Comparison of ENCODE assay signal across 9 mouse cellular contexts in the genomic region with DNA sequence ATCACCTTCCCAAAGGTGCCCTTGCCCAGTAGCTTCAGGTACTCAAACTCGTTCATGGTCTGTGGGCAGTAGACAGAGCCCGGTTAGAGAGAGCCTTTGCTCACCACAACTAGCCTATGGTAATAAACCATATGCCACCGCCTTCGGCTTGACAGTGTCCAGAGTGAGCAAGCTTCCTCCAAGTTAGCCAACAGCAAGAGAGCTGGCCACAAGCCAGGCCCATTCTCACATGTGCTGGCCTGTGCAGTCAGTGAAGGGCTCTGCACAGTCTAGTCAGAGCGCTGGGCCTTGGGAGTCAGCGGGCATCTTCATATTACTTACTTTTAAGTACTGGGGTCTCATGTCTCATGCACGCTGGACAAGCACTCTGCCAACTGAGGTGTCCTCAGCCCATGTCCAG.
A peak's percentile ranks its signal among the peaks of the same experiment; 100 is the strongest.
DNase-seq lines count a peak whose midpoint lies in the region; ATAC-seq lines count a peak whose summit lies in the region.
"Had no signal": no experiment of that assay in that cellular context is flagged by ENCODE, and none has a peak within 500 bp of the region (broad histone marks: within the 10 kb centered on the region; RNA-seq: fewer than 3 reads in every experiment).

No protein-coding gene starts in this region.

- DNase-seq in frontal cortex, postnatal 10 days (ENCODE audit: low spot score in 2 of 2), result no peak
- DNase-seq in kidney, postnatal 25 days, result peak; percentile 49 to 52
- no peak for DNase-seq in kidney, adult 18-20 months
- peak; percentile 49 for DNase-seq in MN1 (ENCODE audit: low spot score)
- DNase-seq in cerebellum, adult 18-20 months, result peak; percentile 79
- DNase-seq in spleen, adult 18-20 months, result no peak
- DNase-seq in urinary bladder, adult 18-20 months (ENCODE audit: low spot score in 2 of 2), result no peak

- ATAC-seq in frontal cortex, adult (ENCODE audit: low TSS enrichment), result peak; percentile 12; the same call in 1 of the 2 replicates
- ATAC-seq: CD4-positive, CD25-positive, alpha-beta regulatory T cell, adult 4 months had no signal

Comparison
In these comparisons a context has a peak if more than half of its experiments do, and no peak if none do; other contexts are left out.
1. DNase-seq: peak in kidney, postnatal 25 days (2 of 2), MN1 (single experiment) and cerebellum, adult 18-20 months (2 of 2); none in frontal cortex, postnatal 10 days (0 of 2), kidney, adult 18-20 months (single experiment), spleen, adult 18-20 months (0 of 2) and urinary bladder, adult 18-20 months (0 of 2).